Mouse (Mus musculus) liver, embryonic 13.5 days (tissue): ENCODE measurements at regions not wholly inside any gene's neighbourhood (a gene's known extent, or its start where the extent isn't known, plus 50 kb on each side); places are given as distances from the start of the nearest gene placed in this dataset.

Experiments
- ATAC-seq: fragments of 200-750 bp; cut with Nextera tagmentation; 2 replicates; pipeline ENCODE4 v1.8.0; 2017; ENCODE audit warnings: low read depth, mild to moderate bottlenecking, moderate number of reproducible peaks, moderate library complexity
- DNase-seq: peaks from one replicate; pipeline ENCODE4 v3.0.0; 2022
- H3K27ac ChIP-seq: fragments of 300-500 bp; sonication (generic); 2 replicates; pipeline ENCODE4 v1.5.1; 2015; ENCODE audit warnings: moderate library complexity, mild to moderate bottlenecking, inconsistent platforms
- H3K27me3 ChIP-seq: fragments of 300-500 bp; sonication (generic); 2 replicates; pipeline ENCODE4 v1.6.1; 2015; ENCODE audit warnings: mild to moderate bottlenecking, inconsistent platforms
- H3K36me3 ChIP-seq: fragments of 300-500 bp; sonication (generic); 2 replicates; pipeline ENCODE4 v1.6.1; 2015; ENCODE audit warnings: mild to moderate bottlenecking, inconsistent platforms
- H3K4me1 ChIP-seq: fragments of 300-500 bp; sonication (generic); replicated peaks from 2 replicates; pipeline ENCODE4 v1.6.1; 2015; ENCODE audit warnings: inconsistent platforms
- H3K4me2 ChIP-seq: fragments of 300-500 bp; sonication (generic); 2 replicates; pipeline ENCODE4 v1.6.1; 2015; ENCODE audit warnings: inconsistent platforms, mild to moderate bottlenecking, moderate library complexity
- H3K4me3 ChIP-seq: fragments of 300-500 bp; sonication (generic); replicated peaks from 2 replicates; pipeline ENCODE4 v1.5.1; 2015; ENCODE audit warnings: mild to moderate bottlenecking, inconsistent platforms
- H3K9ac ChIP-seq: fragments of 300-500 bp; sonication (generic); 2 replicates; pipeline ENCODE4 v1.6.1; 2015; ENCODE audit warnings: mild to moderate bottlenecking, inconsistent platforms
- H3K9me3 ChIP-seq: fragments of 300-500 bp; sonication (generic); replicated peaks from 2 replicates; pipeline ENCODE4 v1.6.1; 2016; ENCODE audit warnings: inconsistent platforms
- WGBS: fragments of 180-500 bp; shearing (Covaris S2); methylation state at CpG from one replicate; pipeline ENCODE4 v1.1.7; 2015; ENCODE audit not compliant: insufficient replicate concordance; 5-methylcytosine and 5-hydroxymethylcytosine counted together

DNA sequence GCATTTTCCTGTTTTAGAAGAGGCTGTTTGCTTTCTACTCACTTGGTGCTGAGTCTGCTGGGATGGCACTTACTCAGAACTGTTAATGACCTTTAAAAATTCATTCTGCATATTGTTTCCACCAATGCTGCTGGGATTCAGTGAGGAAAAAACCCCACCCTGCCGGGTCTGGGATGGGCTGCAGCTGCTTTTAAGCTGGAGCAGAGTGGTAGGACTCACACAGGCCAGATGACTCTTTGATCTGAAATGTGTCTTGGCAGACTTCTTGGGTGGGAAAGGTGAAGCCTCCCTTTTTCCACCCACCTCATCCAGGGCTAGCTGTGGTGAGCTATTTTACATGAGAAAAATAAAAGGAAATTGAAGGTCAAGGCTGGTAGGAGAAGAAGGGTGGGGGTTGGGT, 56.4 kb upstream of the Ddhd1 start:
- WGBS = 27% methylated on average over 1 of the region's 1 CpGs
- DNase-seq = no peak
- no peak for ATAC-seq
- Histone ChIP-seq H3K27ac (no peak overlapping the region), H3K4me2 (no peak overlapping the region), H3K36me3 (no peaks in the 10 kb centered on the region), H3K4me1 (no peaks in the 10 kb centered on the region), H3K9me3 (no peaks in the 10 kb centered on the region), H3K27me3 (no peaks in the 10 kb centered on the region), H3K9ac (no peak overlapping the region), H3K4me3 (no peak overlapping the region)

GRCm38 (mm10) chr14:45714786-45715185, 56.8 kb upstream of the Ddhd1 start:
- no peaks in the 10 kb centered on the region for H3K36me3 ChIP-seq
- no peaks in the 10 kb centered on the region for H3K27me3 ChIP-seq
- no peak overlapping the region for H3K27ac ChIP-seq
- no peak overlapping the region for H3K4me2 ChIP-seq
- no peak for ATAC-seq
- no peaks in the 10 kb centered on the region for H3K4me1 ChIP-seq
- H3K4me3 ChIP-seq = no peak overlapping the region
- no peak for DNase-seq
- no peaks in the 10 kb centered on the region for H3K9me3 ChIP-seq
- no peak overlapping the region for H3K9ac ChIP-seq

DNA sequence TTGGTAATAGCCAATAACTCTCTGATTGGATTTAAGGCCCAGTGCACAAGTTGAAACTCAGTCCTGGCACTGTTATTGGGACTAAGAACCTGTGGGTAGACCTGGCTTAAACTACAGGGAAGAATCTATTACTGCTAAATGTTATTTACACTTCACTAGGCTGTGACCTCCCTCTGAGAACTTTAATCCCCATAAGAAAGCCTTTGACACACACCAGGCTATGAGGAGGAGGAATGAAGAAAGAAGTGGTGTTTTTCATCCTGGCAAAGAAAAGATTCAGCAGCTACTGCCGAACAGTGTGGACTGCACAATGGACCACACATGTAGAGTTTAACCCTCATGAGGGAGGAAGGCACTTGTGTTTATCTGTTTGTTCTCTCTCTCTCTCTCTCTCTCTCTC, 58.2 kb upstream of the Ddhd1 start:
- no peak overlapping the region for H3K9ac ChIP-seq
- no peaks in the 10 kb centered on the region for H3K27me3 ChIP-seq
- H3K4me2 ChIP-seq = no peak overlapping the region
- no peaks in the 10 kb centered on the region for H3K9me3 ChIP-seq
- DNase-seq (no peak), ATAC-seq (no peak)
- H3K36me3 ChIP-seq = no peaks in the 10 kb centered on the region
- H3K27ac ChIP-seq = no peak overlapping the region
- no peak overlapping the region for H3K4me3 ChIP-seq
- H3K4me1 ChIP-seq = no peaks in the 10 kb centered on the region
- WGBS = 57% methylated on average over 1 of the region's 1 CpGs

GRCm38 (mm10) chr14:45722887-45723286, 64.9 kb upstream of the Ddhd1 start:
- no peaks in the 10 kb centered on the region for H3K9me3 ChIP-seq
- WGBS = 55% methylated on average over 6 of the region's 6 CpGs
- no peaks in the 10 kb centered on the region for H3K4me1 ChIP-seq
- H3K27ac ChIP-seq = no peak overlapping the region
- ATAC-seq (no peak), DNase-seq (no peak)
- no peak overlapping the region for H3K9ac ChIP-seq
- no peak overlapping the region for H3K4me3 ChIP-seq
- H3K36me3 ChIP-seq = no peaks in the 10 kb centered on the region
- H3K27me3 ChIP-seq = no peaks in the 10 kb centered on the region
- H3K4me2 ChIP-seq = no peak overlapping the region

DNA sequence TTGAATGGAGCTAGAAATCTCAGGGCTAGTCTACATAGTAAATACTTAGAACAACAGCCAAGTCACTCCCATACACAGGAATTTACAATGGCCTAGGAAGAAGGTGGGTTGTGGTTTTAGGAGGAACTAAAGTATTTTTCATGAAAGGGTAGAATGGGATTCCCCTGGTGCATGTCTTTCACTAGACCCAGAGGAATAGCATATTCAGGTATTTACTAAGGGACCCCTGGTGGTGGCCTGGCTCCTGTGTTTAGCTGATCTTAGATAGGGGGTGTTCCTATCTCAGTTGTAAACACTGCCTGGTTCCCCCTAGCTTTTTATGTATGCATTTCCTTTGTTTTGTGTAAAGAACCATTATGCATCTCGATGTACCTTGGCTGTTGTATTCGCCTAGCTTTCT, 66.4 kb upstream of the Ddhd1 start:
- no peak overlapping the region for H3K9ac ChIP-seq
- H3K9me3 ChIP-seq = no peaks in the 10 kb centered on the region
- H3K27ac ChIP-seq = no peak overlapping the region
- H3K4me3 ChIP-seq = no peak overlapping the region
- WGBS = 59% methylated on average over 2 of the region's 2 CpGs
- no peak overlapping the region for H3K4me2 ChIP-seq
- ATAC-seq = no peak
- no peaks in the 10 kb centered on the region for H3K27me3 ChIP-seq
- DNase-seq = no peak
- H3K36me3 ChIP-seq = no peaks in the 10 kb centered on the region
- H3K4me1 ChIP-seq = no peaks in the 10 kb centered on the region

- Histone ChIP-seq H3K27ac (no peak overlapping the region), H3K4me1 (no peaks in the 10 kb centered on the region), H3K36me3 (no peaks in the 10 kb centered on the region), H3K4me2 (no peak overlapping the region), H3K9ac (no peak overlapping the region), H3K4me3 (no peak overlapping the region), H3K9me3 (no peaks in the 10 kb centered on the region), H3K27me3 (no peaks in the 10 kb centered on the region)
- no peak for ATAC-seq
- WGBS = 57% methylated on average over 10 of the region's 10 CpGs
- no peak for DNase-seq
Measured at GRCm38 (mm10) chr14:45734530-45735410, 76.8 kb upstream of the Ddhd1 start.

DNA sequence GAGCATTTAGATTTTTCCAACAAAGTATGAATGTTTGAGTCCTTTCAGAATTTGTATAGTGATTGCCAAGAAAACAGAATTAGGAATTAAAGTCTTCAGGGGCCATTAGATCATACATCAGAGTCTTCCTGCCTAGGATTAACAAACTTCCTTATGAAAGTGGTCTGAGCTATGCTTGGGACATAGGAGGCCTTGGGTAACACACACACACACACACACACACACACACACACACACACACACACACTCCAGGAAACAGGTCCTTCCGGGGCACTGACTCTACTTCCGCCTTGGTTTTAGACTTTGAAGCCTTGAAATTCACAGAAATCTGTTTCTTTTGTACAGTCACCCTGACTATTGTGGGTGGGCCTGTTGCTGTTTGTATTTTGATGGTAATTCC, 80.0 kb upstream of the Ddhd1 start:
- Histone ChIP-seq H3K27me3 (no peaks in the 10 kb centered on the region), H3K9ac (no peak overlapping the region), H3K4me3 (no peak overlapping the region), H3K4me2 (no peak overlapping the region), H3K9me3 (no peaks in the 10 kb centered on the region), H3K36me3 (no peaks in the 10 kb centered on the region), H3K4me1 (no peaks in the 10 kb centered on the region), H3K27ac (no peak overlapping the region)
- ATAC-seq (no peak), DNase-seq (no peak)
- WGBS = 64% methylated on average over 2 of the region's 2 CpGs

DNA sequence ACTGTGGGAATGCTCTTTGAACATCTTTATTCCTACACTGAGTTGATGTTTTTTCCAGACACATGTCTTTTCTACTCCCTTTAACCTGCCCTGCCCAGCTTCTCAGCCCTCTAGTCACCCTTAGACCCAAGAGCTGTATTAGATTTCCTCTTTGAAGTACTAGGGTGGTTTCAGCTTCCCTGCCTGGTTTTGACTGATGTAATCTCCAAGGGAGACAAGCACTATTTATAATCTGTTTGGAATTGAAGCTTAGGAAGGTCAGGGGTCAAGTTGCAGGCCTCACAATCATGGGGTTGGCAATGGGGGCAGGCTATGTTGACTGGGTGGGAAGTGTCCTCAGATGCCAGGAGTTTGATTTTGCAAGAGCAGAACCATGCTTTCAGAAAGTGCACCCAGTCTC, 81.7 kb upstream of the Ddhd1 start:
- H3K9ac ChIP-seq = no peak overlapping the region
- H3K27ac ChIP-seq = no peak overlapping the region
- H3K4me3 ChIP-seq = no peak overlapping the region
- H3K27me3 ChIP-seq = no peaks in the 10 kb centered on the region
- no peaks in the 10 kb centered on the region for H3K4me1 ChIP-seq
- H3K4me2 ChIP-seq = no peak overlapping the region
- no peaks in the 10 kb centered on the region for H3K9me3 ChIP-seq
- ATAC-seq = no peak
- no peaks in the 10 kb centered on the region for H3K36me3 ChIP-seq
- DNase-seq = no peak

GRCm38 (mm10) chr14:45740662-45741061, 82.7 kb upstream of the Ddhd1 start:
- H3K27me3 ChIP-seq = no peaks in the 10 kb centered on the region

DNA sequence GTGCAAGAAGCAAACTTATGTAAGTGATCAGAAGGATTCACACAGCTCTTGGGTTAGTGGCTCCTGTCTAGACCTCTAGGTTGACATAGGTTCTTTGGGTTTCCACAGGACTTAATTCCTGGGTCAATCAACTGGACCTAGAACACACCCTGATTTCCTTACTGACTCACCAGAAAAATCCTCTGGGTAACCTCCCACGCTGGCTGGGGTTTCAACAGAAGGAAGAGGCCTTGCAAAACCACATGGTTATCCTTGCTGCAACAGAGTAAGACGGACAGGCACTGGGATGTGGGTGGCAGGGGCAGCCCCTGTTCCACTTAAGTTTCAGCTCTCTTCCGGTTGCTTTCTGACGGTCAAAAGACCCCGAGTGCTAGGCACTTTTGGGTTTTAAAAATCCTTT, 88.2 kb upstream of the Ddhd1 start:
- Histone ChIP-seq H3K27ac (no peak overlapping the region), H3K4me1 (no peaks in the 10 kb centered on the region), H3K4me3 (no peak overlapping the region), H3K27me3 (no peaks in the 10 kb centered on the region), H3K9me3 (no peaks in the 10 kb centered on the region), H3K36me3 (no peaks in the 10 kb centered on the region), H3K4me2 (no peak overlapping the region), H3K9ac (no peak overlapping the region)
- WGBS = 54% methylated on average over 5 of the region's 5 CpGs
- DNase-seq (no peak), ATAC-seq (no peak)

More at GRCm38 (mm10) chr14:45740662-45741061, 82.7 kb upstream of the Ddhd1 start:
- WGBS = 33% methylated on average over 3 of the region's 3 CpGs
- Histone ChIP-seq H3K36me3 (no peaks in the 10 kb centered on the region), H3K4me1 (no peaks in the 10 kb centered on the region), H3K9ac (no peak overlapping the region), H3K4me2 (no peak overlapping the region), H3K9me3 (no peaks in the 10 kb centered on the region), H3K27ac (no peak overlapping the region), H3K4me3 (no peak overlapping the region)
- DNase-seq (no peak), ATAC-seq (no peak)

DNA sequence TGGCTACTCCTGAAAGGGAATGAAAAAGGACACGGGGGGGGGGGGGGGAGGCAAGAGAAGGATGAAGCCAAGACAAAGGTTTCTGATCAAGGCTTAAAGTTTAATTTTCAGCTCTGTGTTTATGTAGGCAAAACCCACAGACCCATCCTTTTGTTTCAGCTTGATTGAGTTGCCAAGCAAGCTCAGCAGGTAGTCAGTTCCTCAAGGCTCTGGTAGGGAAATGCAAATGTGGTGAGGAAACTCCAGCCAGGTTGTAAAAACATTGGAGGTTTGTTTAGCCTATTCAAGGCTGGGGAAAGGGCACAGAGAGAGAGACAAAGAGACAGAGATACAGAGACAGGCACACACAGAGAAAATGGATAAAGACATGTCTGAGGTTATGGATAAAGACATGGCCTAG, 99.4 kb upstream of the Ddhd1 start:
- ATAC-seq = no peak
- no peaks in the 10 kb centered on the region for H3K9me3 ChIP-seq
- no peak overlapping the region for H3K27ac ChIP-seq
- H3K4me2 ChIP-seq = no peak overlapping the region
- 0% methylated on average over 1 of the region's 1 CpGs for WGBS
- no peak overlapping the region for H3K9ac ChIP-seq
- no peaks in the 10 kb centered on the region for H3K27me3 ChIP-seq
- no peak for DNase-seq
- H3K4me1 ChIP-seq = no peaks in the 10 kb centered on the region
- H3K4me3 ChIP-seq = no peak overlapping the region
- no peaks in the 10 kb centered on the region for H3K36me3 ChIP-seq

- Histone ChIP-seq H3K9ac (no peak overlapping the region), H3K27ac (no peak overlapping the region), H3K27me3 (no peaks in the 10 kb centered on the region), H3K4me2 (no peak overlapping the region), H3K36me3 (no peaks in the 10 kb centered on the region), H3K4me1 (no peaks in the 10 kb centered on the region), H3K4me3 (no peak overlapping the region), H3K9me3 (no peaks in the 10 kb centered on the region)
- no peak for DNase-seq
- 81% methylated on average over 16 of the region's 16 CpGs for WGBS
- ATAC-seq = no peak
Measured at GRCm38 (mm10) chr14:45760890-45761680, 103.1 kb upstream of the Ddhd1 start.
